Mouse (Mus musculus): ENCODE measurements around the gene Smc4. TPM values are rescaled to one million over a fixed set of nuclear protein-coding genes. Genes with fewer than 3 reads are reported as not detected.

The Smc4 gene
- polyA plus RNA-seq, 1 experiment from 2014 or later, result 209 TPM

DNA sequence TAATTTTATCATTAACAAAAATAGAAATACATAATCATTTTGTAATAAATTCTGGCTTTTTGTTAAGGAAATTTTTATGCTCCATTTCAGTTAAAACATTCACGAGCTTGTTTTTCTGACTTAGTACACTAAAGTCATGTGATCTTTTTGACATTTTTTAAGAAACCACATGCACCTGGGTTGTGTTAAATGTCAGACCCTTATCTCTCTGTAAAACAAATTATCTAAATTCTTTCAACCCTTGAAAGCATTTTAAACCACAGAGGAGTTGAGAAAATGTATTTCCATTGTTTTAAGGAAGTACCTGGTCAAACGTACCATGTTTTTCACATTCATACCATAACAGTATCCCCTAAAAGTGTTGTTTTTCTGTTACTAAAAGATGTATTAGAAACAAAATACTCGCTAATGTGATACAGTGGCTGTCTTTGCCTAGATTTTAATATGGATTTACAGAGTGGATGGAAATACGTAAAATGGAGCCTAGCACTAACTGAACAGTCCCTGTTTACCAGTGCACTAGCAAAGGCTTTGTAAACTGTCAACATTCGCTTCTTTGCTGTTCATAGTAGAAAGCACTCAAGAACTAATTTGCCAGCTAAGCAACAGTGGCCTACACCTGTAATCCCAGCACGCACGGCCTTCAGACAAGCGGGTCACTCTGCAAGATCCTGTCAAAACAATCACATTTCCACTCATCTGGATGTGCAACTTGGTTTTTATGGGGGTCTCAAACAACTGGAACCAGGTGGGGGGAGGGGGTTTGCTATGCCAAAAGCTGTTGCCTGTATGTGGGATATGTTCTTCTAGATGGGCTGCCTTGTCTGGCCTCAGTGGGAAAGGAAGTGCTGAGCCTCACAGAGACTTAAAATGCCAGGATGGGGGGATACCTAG lies 29.7 kb upstream of the Smc4 start:
- Histone ChIP-seq H3K4me3 (ENCODE audit: low read depth, low read length) (no peak overlapping the region), H3K9ac (ENCODE audit: low read length) (no peak overlapping the region), H3K27me3 (ENCODE audit: control insufficient read depth, insufficient read depth, low read length) (no peaks in the 10 kb centered on the region), H3K4me1 (ENCODE audit: control insufficient read depth, insufficient read depth, low read length) (no peaks in the 10 kb centered on the region), H3K9me3 (ENCODE audit: control insufficient read depth, low read length) (no peaks in the 10 kb centered on the region), H3K36me3 (ENCODE audit: control insufficient read depth, insufficient read depth, low read length) (no peaks in the 10 kb centered on the region), H3K27ac (replicated peaks; ENCODE audit: low read depth, low read length) (no peak overlapping the region), H3K4me2 (ENCODE audit: low read depth, severe bottlenecking) (no peak overlapping the region)
- DNase-seq (ENCODE audit: low spot score) (no peak), ATAC-seq (ENCODE audit: insufficient number of reproducible peaks, low FRiP score, low TSS enrichment, low read depth) (no peak)
- 86% methylated on average over 8 of the region's 8 CpGs for WGBS

DNA sequence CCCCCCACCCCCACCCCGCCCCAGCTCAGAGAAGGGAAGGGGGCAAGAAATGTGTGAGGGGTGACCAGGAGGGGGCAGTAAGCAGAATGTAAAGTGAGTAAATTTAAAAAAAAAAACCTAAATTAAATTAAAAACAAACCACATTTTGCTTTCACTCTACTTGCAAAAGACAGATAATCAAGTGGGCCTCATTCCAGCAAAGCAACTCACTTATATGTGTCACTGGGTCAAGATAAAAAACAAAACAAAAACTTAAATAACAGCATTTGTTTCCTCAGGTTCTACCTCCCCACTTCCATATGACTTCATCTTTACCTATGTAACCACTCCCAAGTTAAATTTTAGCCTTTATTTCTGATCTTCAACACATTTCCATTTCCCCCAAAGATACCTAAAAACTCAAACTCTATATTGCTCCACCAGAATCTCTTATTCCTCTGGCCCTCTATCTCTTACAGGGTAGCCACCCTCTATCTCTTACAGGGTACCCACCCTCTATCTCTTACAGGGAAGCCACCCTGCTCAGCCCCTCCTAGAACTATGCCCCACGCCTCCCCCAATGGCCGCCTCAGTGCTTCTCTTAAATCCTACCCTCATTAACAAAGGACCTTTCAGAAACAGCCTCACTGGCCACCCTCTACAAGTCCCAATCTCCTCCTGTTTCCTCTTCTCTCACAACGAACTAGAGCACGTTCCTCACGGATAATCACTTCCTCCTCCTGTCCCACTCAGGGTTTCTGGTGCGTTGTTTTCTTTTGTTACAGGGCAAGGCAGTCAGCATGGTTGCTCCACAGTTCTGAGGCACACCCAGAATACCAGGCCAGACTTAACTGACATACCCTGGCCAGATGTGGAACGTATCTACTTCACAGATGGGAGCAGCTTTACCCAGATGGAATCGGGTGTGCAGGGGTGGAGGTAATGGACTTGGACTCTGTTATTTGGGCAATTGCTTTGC lies 28.7 kb upstream of the Smc4 start:
- no peak overlapping the region for H3K4me3 ChIP-seq (ENCODE audit: low read depth, low read length)
- no peak overlapping the region for H3K27ac ChIP-seq (replicated peaks; ENCODE audit: low read depth, low read length)
- H3K9ac ChIP-seq (ENCODE audit: low read length), result no peak overlapping the region
- H3K36me3 ChIP-seq (ENCODE audit: control insufficient read depth, insufficient read depth, low read length), result no peaks in the 10 kb centered on the region
- 69% methylated on average over 9 of the region's 9 CpGs for WGBS
- no peak overlapping the region for H3K4me2 ChIP-seq (ENCODE audit: low read depth, severe bottlenecking)
- H3K27me3 ChIP-seq (ENCODE audit: control insufficient read depth, insufficient read depth, low read length), result no peaks in the 10 kb centered on the region
- no peaks in the 10 kb centered on the region for H3K9me3 ChIP-seq (ENCODE audit: control insufficient read depth, low read length)
- ATAC-seq (ENCODE audit: insufficient number of reproducible peaks, low FRiP score, low TSS enrichment, low read depth) (no peak), DNase-seq (ENCODE audit: low spot score) (peak; percentile 26)
- H3K4me1 ChIP-seq (ENCODE audit: control insufficient read depth, insufficient read depth, low read length), result no peaks in the 10 kb centered on the region

DNA sequence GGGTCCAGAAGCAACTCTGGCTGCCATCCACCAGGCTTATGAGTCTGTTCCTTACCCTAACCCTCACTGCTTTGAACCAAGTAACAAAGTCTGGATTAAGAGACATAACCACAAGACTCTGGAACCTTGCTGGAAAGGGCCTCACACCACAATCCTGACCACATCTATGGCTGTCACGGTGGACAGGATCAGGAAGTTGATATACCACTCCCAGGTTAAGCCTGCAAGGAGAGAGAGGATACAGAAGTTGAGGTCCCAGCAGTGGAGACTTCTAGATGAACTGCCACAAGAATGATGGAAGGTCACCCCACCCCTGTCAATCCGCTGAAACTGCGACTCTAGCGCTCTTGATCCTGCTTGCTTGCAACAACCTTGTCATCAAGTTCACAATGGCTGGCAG lies 26.8 kb upstream of the Smc4 start:
- no peak overlapping the region for H3K9ac ChIP-seq (ENCODE audit: low read length)
- no peaks in the 10 kb centered on the region for H3K27me3 ChIP-seq (ENCODE audit: control insufficient read depth, insufficient read depth, low read length)
- no peak overlapping the region for H3K4me3 ChIP-seq (ENCODE audit: low read depth, low read length)
- no peaks in the 10 kb centered on the region for H3K9me3 ChIP-seq (ENCODE audit: control insufficient read depth, low read length)
- H3K4me1 ChIP-seq (ENCODE audit: control insufficient read depth, insufficient read depth, low read length), result no peaks in the 10 kb centered on the region
- whole genome bisulfite sequencing, result 92% methylated on average over 4 of the region's 4 CpGs
- DNase-seq (ENCODE audit: low spot score), result no peak
- H3K27ac ChIP-seq (replicated peaks; ENCODE audit: low read depth, low read length), result no peak overlapping the region
- ATAC-seq (ENCODE audit: insufficient number of reproducible peaks, low FRiP score, low TSS enrichment, low read depth), result no peak
- peaks cover 2% of the 10 kb centered on the region; the same call in 1 of the 2 replicates for H3K36me3 ChIP-seq (ENCODE audit: control insufficient read depth, insufficient read depth, low read length)
- H3K4me2 ChIP-seq (ENCODE audit: low read depth, severe bottlenecking), result no peak overlapping the region

DNA sequence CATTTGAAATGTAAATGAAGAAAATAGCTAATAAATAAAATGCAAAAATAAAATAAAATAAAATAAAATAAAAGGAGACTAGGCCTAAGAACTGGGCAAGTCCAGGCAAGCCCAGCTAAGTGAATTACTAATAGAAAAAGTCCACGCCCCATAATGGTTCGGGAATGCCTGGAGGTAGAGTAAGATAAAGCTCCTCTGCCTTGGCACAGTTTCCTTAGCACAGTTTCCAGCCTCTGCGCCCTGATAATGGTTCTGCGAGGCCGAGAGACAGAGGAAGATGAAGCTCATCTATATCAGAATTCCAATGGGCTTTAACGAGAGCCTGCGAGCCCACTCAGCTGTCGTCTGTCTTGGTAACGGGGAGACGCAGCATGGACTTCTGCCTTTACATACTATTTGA lies 25.4 kb upstream of the Smc4 start:
- no peak overlapping the region for H3K9ac ChIP-seq (ENCODE audit: low read length)

DNA sequence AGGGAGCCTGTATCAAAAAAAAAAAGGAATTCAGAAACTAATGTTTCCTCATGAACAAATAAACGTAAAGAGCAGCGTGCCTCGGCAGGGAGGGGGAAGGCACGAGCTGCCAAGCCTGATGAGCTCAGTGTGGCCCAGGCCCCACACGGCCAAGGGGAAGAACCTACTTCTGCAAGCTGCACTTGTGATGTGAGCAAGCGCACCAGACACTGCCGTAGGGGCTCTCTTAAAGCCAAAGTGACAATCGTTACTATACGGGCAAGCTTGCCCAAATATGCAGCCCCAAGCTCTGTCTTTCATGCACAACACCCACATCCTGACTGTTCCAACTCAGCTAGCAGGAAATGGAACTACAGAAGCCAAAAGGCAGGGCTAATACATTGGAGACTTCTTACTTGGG lies 23.6 kb upstream of the Smc4 start:
- no peak for DNase-seq (ENCODE audit: low spot score)
- 86% methylated on average over 9 of the region's 9 CpGs for WGBS

More for the DNA sequence above, 25.4 kb upstream of the Smc4 start:
- no peak for DNase-seq (ENCODE audit: low spot score)
- Histone ChIP-seq H3K4me3 (ENCODE audit: low read depth, low read length) (no peak overlapping the region), H3K9me3 (ENCODE audit: control insufficient read depth, low read length) (no peaks in the 10 kb centered on the region), H3K36me3 (ENCODE audit: control insufficient read depth, insufficient read depth, low read length) (peaks cover 2% of the 10 kb centered on the region; the same call in 1 of the 2 replicates), H3K27me3 (ENCODE audit: control insufficient read depth, insufficient read depth, low read length) (no peaks in the 10 kb centered on the region), H3K4me2 (ENCODE audit: low read depth, severe bottlenecking) (no peak overlapping the region), H3K4me1 (ENCODE audit: control insufficient read depth, insufficient read depth, low read length) (no peaks in the 10 kb centered on the region), H3K27ac (replicated peaks; ENCODE audit: low read depth, low read length) (no peak overlapping the region)
- no peak for ATAC-seq (ENCODE audit: insufficient number of reproducible peaks, low FRiP score, low TSS enrichment, low read depth)
- WGBS, result 89% methylated on average over 10 of the region's 10 CpGs

DNA sequence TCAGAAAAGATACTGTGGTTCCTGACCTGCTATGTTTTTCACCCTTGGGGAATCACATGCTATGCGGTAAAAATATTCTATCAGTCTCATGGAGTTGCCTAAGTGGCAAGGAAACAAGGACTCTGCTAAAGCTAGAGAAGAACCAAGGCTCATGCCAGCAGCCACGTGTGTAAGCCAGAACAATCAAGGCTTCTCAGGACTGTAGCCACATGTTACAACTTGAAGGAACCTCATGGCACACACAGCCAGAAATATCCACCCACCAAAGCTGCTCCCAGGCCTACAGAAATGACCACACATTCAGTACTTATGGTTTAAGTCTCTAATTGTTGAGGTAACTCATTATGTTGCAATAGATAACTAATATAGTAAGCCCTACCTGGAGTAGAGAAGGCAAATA lies 18.0 kb upstream of the Smc4 start:
- WGBS, result 89% methylated on average over 2 of the region's 2 CpGs
- Histone ChIP-seq H3K27ac (replicated peaks; ENCODE audit: low read depth, low read length) (no peak overlapping the region), H3K4me1 (ENCODE audit: control insufficient read depth, insufficient read depth, low read length) (no peaks in the 10 kb centered on the region), H3K9ac (ENCODE audit: low read length) (no peak overlapping the region), H3K4me3 (ENCODE audit: low read depth, low read length) (no peak overlapping the region), H3K36me3 (ENCODE audit: control insufficient read depth, insufficient read depth, low read length) (peaks cover 2% of the 10 kb centered on the region; the same call in 1 of the 2 replicates), H3K27me3 (ENCODE audit: control insufficient read depth, insufficient read depth, low read length) (no peaks in the 10 kb centered on the region), H3K9me3 (ENCODE audit: control insufficient read depth, low read length) (no peaks in the 10 kb centered on the region), H3K4me2 (ENCODE audit: low read depth, severe bottlenecking) (no peak overlapping the region)
- DNase-seq (ENCODE audit: low spot score) (no peak), ATAC-seq (ENCODE audit: insufficient number of reproducible peaks, low FRiP score, low TSS enrichment, low read depth) (no peak)

More for the DNA sequence above, 23.6 kb upstream of the Smc4 start:
- Histone ChIP-seq H3K9me3 (ENCODE audit: control insufficient read depth, low read length) (no peaks in the 10 kb centered on the region), H3K4me3 (ENCODE audit: low read depth, low read length) (no peak overlapping the region), H3K36me3 (ENCODE audit: control insufficient read depth, insufficient read depth, low read length) (peaks cover 2% of the 10 kb centered on the region; the same call in 1 of the 2 replicates), H3K27me3 (ENCODE audit: control insufficient read depth, insufficient read depth, low read length) (no peaks in the 10 kb centered on the region), H3K4me2 (ENCODE audit: low read depth, severe bottlenecking) (no peak overlapping the region), H3K9ac (ENCODE audit: low read length) (no peak overlapping the region), H3K4me1 (ENCODE audit: control insufficient read depth, insufficient read depth, low read length) (no peaks in the 10 kb centered on the region), H3K27ac (replicated peaks; ENCODE audit: low read depth, low read length) (no peak overlapping the region)
- no peak for ATAC-seq (ENCODE audit: insufficient number of reproducible peaks, low FRiP score, low TSS enrichment, low read depth)

DNA sequence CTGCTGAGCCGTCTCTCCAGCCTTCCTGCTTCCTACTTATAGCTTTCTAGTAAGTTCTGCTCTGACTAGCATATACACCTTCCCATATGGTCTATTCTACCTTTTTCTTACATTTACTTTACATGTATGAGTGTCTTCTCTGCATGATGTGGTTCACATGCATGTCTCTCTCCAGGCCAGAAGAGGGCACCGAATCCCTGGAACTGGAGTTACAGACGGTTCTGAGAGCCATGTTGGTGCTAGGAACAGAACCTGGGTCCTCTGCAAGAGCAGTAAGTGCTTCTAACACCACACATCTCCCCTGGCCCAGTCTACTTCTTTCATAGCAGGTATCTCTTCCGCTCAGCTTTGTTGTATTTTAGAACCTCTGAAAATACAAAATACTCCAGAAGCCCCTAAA lies 1.8 kb upstream of the Smc4 start:
- Histone ChIP-seq H3K9ac (ENCODE audit: low read length) (no peak overlapping the region), H3K4me3 (ENCODE audit: low read depth, low read length) (no peak overlapping the region), H3K27me3 (ENCODE audit: control insufficient read depth, insufficient read depth, low read length) (no peaks in the 10 kb centered on the region), H3K4me2 (ENCODE audit: low read depth, severe bottlenecking) (no peak overlapping the region), H3K9me3 (ENCODE audit: control insufficient read depth, low read length) (no peaks in the 10 kb centered on the region), H3K27ac (replicated peaks; ENCODE audit: low read depth, low read length) (no peak overlapping the region), H3K36me3 (ENCODE audit: control insufficient read depth, insufficient read depth, low read length) (no peaks in the 10 kb centered on the region), H3K4me1 (ENCODE audit: control insufficient read depth, insufficient read depth, low read length) (no peaks in the 10 kb centered on the region; the same call in 1 of the 2 replicates)
- ATAC-seq (ENCODE audit: insufficient number of reproducible peaks, low FRiP score, low TSS enrichment, low read depth) (no peak), DNase-seq (ENCODE audit: low spot score) (no peak)
- WGBS, result 90% methylated on average over 4 of the region's 4 CpGs

DNA sequence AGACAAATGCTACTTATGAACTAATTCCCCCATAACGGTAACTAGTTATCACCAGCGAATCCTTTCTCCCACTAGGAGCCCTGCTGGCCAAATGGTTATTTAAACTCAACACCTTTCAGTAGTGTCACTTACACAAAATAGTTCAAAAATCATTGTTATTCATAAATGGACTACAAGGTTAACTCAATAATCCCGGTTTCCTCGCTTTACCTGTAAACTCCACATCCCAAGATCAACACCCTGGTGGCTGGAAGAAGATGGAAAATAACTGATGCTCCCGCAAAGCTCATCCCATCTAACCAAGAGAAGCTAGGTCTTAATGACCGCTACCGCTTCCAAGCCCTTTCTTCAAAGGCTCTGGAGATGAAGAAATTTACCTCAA lies 492 bp upstream of the Smc4 start:
- 2% methylated on average over 7 of the region's 7 CpGs for WGBS
- DNase-seq (ENCODE audit: low spot score), result no peak
- H3K4me1 ChIP-seq (ENCODE audit: control insufficient read depth, insufficient read depth, low read length), result no peaks in the 10 kb centered on the region; the same call in 1 of the 2 replicates
- peak overlapping the region; percentile 48 for H3K4me2 ChIP-seq (ENCODE audit: low read depth, severe bottlenecking)
- no peaks in the 10 kb centered on the region for H3K36me3 ChIP-seq (ENCODE audit: control insufficient read depth, insufficient read depth, low read length)
- peak overlapping the region; percentile 98 for H3K4me3 ChIP-seq (ENCODE audit: low read depth, low read length)
- no peak for ATAC-seq (ENCODE audit: insufficient number of reproducible peaks, low FRiP score, low TSS enrichment, low read depth)
- H3K27ac ChIP-seq (replicated peaks; ENCODE audit: low read depth, low read length), result no peak overlapping the region
- H3K9me3 ChIP-seq (ENCODE audit: control insufficient read depth, low read length), result no peaks in the 10 kb centered on the region
- H3K27me3 ChIP-seq (ENCODE audit: control insufficient read depth, insufficient read depth, low read length), result no peaks in the 10 kb centered on the region
- peak overlapping the region; percentile 53 for H3K9ac ChIP-seq (ENCODE audit: low read length)

Measured in limb, embryonic 11.5 days (tissue).